Mouse (Mus musculus): Measurements from ENCODE around the gene Aldh3b2.

- no peak for TF ChIP-seq CTCF (conservative IDR thresholded peaks at IDR 0.05; ENCODE audit: low read length)
- TF ChIP-seq POU5F1 (IDR thresholded peaks at IDR 0.05; ENCODE audit: borderline replicate concordance, low read length): no peak
These were observed 48.5 kb upstream of the Aldh3b2 start for GRCm38 (mm10) chr19:3923586-3923985.

Data from E14TG2a.4 (cell line).